Mouse (Mus musculus): ENCODE data around the gene Unk.

The Unk gene

DNA sequence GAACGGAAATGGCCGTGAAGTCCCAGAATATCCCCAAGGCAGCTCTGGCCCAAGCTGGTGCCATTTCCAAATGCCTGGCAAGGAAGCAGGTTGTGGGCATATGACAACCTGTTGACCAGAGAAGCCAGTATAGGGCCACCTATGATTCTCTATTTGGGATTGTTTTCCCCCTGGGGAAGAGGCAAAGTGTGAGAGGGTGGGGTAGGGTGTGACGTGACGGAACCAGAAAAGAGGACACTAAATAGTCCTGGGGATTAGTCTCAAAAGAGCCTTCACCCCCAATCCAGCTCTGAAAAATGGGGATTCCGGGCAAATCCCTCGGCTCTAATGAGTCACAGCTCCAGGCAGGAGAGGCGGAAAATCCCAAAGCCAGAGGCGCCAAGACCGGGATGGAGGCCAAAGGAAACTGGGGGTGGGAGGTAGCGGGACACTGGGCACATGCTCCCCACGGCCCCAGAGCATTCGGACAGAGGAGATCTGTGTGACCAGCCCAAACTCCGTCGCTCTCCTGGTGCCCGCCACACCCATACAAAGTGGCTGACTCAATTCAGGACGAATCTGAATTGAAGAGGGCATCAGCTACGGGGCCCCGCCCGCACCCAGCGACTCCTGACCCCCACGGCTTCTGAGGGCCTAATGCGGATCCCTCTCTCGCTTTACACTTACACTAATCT lies 78.5 kb downstream of the Unk start:
- no peak for DNase-seq (ENCODE audit: low spot score in 2 of 2)

DNA sequence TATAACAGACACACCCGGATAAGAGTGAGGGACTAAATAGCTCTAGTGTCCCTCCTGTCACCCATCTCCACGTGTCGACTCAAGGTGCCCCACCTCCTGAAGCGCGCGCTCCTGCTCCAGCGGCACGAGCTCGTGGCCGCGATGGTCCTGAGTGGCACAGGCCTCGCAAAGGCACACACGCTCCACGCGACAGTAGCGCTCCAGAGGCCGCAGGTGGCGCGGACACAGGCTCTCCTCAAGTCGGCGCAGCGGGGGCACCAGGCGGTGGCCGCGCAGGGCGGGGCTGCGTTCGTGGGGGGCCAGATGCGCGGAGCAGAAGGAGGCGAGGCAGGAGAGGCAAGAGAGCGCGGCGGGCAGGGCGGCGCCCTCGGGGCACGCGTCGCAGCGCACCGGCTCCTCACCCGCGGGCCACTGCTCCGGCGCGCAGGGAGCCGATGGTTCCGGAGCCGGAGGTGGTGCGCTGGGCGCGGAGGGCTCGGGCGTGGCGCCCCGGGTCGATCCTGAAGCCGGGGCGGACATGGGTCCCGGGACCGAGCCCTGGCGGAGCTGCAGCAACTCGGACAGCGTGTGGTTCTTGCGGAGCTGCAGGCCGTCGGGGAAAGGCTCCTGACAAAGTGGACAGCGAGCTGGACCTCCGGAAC lies 79.4 kb downstream of the Unk start:
- peak in 1 of 2 experiments; percentile 73 for DNase-seq (ENCODE audit: low spot score in 2 of 2)

DNA sequence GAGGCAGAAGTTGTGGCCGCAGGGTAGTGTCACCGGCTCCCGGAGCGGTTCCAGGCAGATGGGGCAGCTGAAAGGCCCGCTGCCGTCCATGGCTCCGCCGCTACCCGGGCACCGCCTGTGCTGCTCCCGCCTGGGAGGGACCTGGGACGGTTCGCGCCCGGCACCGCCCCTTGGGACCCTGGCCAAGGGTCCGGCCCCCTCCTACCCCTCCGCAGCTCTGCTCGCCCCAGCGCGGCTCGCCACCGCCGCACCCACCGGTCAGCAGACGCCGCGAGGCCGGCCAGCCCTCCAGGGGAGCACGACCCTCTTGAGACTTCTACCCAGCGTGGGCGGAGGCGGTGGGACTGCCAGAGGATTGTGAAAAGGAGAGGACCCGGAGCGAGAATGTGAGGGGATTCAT lies 80.0 kb downstream of the Unk start:
- peak in 1 of 2 experiments; percentile 50 for DNase-seq (ENCODE audit: low spot score in 2 of 2)

DNA sequence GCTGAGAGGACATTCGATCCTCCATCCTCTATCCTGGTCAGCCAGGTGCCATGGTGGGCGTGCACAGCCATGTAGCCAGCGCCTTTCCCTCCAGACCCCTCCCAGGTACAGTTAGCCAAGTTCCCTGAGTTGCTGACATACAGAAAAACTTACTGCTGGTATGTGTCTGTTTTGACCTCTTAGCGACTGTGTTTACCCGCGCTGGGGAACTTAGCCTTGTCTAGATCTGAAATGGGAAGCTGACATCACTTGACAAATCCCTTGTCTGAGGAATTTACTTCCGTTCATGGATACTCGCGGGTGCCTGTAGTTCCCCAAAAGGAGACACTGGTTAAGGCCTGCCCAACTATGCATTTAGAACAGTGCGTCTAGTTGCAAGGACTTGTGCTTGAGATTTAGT lies 80.4 kb downstream of the Unk start:
- DNase-seq (ENCODE audit: low spot score in 2 of 2) = no peak
